Mouse (Mus musculus) embryonic facial prominence, embryonic 13.5 days (tissue): ENCODE data around the gene Iffo1. TPM values are rescaled to one million over a fixed set of nuclear protein-coding genes. Genes with fewer than 3 reads are reported as not detected.
A peak's percentile ranks its signal among the peaks of the same experiment; 100 is the strongest.

ENCODE experiments used
- ATAC-seq: fragments of 200-750 bp; cut with Nextera tagmentation; 2 replicates; pipeline ENCODE4 v1.8.0; 2017; ENCODE audit warnings: low read depth; ENCODE audit not compliant: insufficient number of reproducible peaks, insufficient read depth, low FRiP score, low TSS enrichment
- H3K27ac ChIP-seq: fragments of 300-500 bp; sonication (generic); 2 replicates; pipeline ENCODE4 v1.5.1; 2015; ENCODE audit warnings: moderate library complexity, mild to moderate bottlenecking, inconsistent platforms
- H3K27me3 ChIP-seq: fragments of 300-500 bp; sonication (generic); 2 replicates; pipeline ENCODE4 v1.6.1; 2015; ENCODE audit warnings: mild to moderate bottlenecking, inconsistent platforms
- H3K36me3 ChIP-seq: fragments of 300-500 bp; sonication (generic); 2 replicates; pipeline ENCODE4 v1.6.1; 2015; ENCODE audit warnings: mild to moderate bottlenecking, inconsistent platforms
- H3K4me1 ChIP-seq: fragments of 300-500 bp; sonication (generic); 2 replicates; pipeline ENCODE4 v1.6.1; 2015; ENCODE audit warnings: inconsistent platforms
- H3K4me2 ChIP-seq: fragments of 300-500 bp; sonication (generic); 2 replicates; pipeline ENCODE4 v1.6.1; 2015; ENCODE audit warnings: moderate library complexity, mild to moderate bottlenecking, inconsistent platforms
- H3K4me3 ChIP-seq: fragments of 300-500 bp; sonication (generic); 2 replicates; pipeline ENCODE4 v1.5.1; 2015; ENCODE audit warnings: mild to moderate bottlenecking, inconsistent platforms
- H3K9ac ChIP-seq: fragments of 300-500 bp; sonication (generic); 2 replicates; pipeline ENCODE4 v1.6.1; 2015; ENCODE audit warnings: mild to moderate bottlenecking, inconsistent platforms
- H3K9me3 ChIP-seq: fragments of 300-500 bp; sonication (generic); 2 replicates; pipeline ENCODE4 v1.6.1; 2016; ENCODE audit warnings: inconsistent platforms
- WGBS: fragments of 180-500 bp; shearing (Covaris S2); methylation state at CpG from one replicate; pipeline ENCODE4 v1.1.7; 2015; ENCODE audit warnings: mixed read lengths; 5-methylcytosine and 5-hydroxymethylcytosine counted together
- polyA plus RNA-seq: library from polyadenylated mRNA; unstranded; fragments of >200 nt; fragmentation: Nextera tagmentation; extraction: Ambion mirVana; gene quantifications from 2 replicates; pipeline ENCODE4 v1.2.1, GENCODE M21; 2015

Iffo1 gene
- polyA plus RNA-seq = 15.5 and 17.6 TPM in 2 replicates

- Histone ChIP-seq H3K9ac (peak within 1 kb of the TSS; percentile 88), H3K4me1 (peaks cover 35% of the 10 kb centered on the region), H3K36me3 (peaks cover 49% of the 10 kb centered on the region), H3K9me3 (no peaks in the 10 kb centered on the region), H3K4me2 (peak within 1 kb of the TSS; percentile 93), H3K27ac (peak within 1 kb of the TSS; percentile 87), H3K4me3 (peak within 1 kb of the TSS; percentile 73), H3K27me3 (no peaks in the 10 kb centered on the region)
- WGBS = under 1% methylated on average over 16 of the region's 16 CpGs
- peak; percentile 85 for ATAC-seq
Observed at GRCm38 (mm10) chr6:125145001-125145400, at the start of gene Iffo1. Gene Iffo1 (plus strand): TSS chr6:125145241.

GRCm38 (mm10) chr6:125095391-125096278 is 49.4 kb upstream of the Iffo1 start, which contains the start of gene Chd4:
Gene Chd4 (plus strand): TSS chr6:125095981.
- peaks cover 27% of the 10 kb centered on the region for H3K36me3 ChIP-seq
- WGBS = 3% methylated on average over 29 of the region's 45 CpGs
- peak within 1 kb of the TSS; percentile 94 for H3K27ac ChIP-seq
- H3K4me1 ChIP-seq = peaks cover 32% of the 10 kb centered on the region
- no peaks in the 10 kb centered on the region for H3K27me3 ChIP-seq
- peak within 1 kb of the TSS; percentile 96 for H3K4me3 ChIP-seq
- H3K4me2 ChIP-seq = peak within 1 kb of the TSS; percentile 93
- no peaks in the 10 kb centered on the region for H3K9me3 ChIP-seq
- peak; percentile 74 for ATAC-seq
- peak within 1 kb of the TSS; percentile 93 for H3K9ac ChIP-seq

GRCm38 (mm10) chr6:125096279-125096596 is 48.8 kb upstream of the Iffo1 start:
- Histone ChIP-seq H3K36me3 (peaks cover 33% of the 10 kb centered on the region), H3K27ac (peak overlapping the region; percentile 94), H3K9me3 (no peaks in the 10 kb centered on the region), H3K4me2 (peak overlapping the region; percentile 93), H3K9ac (peak overlapping the region; percentile 93), H3K4me3 (peak overlapping the region; percentile 96), H3K27me3 (no peaks in the 10 kb centered on the region), H3K4me1 (peaks cover 31% of the 10 kb centered on the region)
- 0 out of 2 replicates have a peak, but pooled peaks have one; percentile 1 for ATAC-seq
- WGBS = 1% methylated on average over 24 of the region's 32 CpGs

- Histone ChIP-seq H3K4me3 (peak overlapping the region; percentile 96), H3K27me3 (no peaks in the 10 kb centered on the region), H3K27ac (peak overlapping the region; percentile 94), H3K4me2 (peak overlapping the region; percentile 93), H3K9ac (peak overlapping the region; percentile 93), H3K36me3 (peaks cover 38% of the 10 kb centered on the region), H3K4me1 (peaks cover 31% of the 10 kb centered on the region), H3K9me3 (no peaks in the 10 kb centered on the region)
- ATAC-seq = peak; percentile 17
- WGBS = under 1% methylated on average over 42 of the region's 44 CpGs
Observed at GRCm38 (mm10) chr6:125096597-125097345, 48.3 kb upstream of the Iffo1 start.

GRCm38 (mm10) chr6:125097346-125097689 is 47.7 kb upstream of the Iffo1 start:
- no peaks in the 10 kb centered on the region for H3K27me3 ChIP-seq
- H3K4me1 ChIP-seq = peaks cover 31% of the 10 kb centered on the region
- no peaks in the 10 kb centered on the region for H3K9me3 ChIP-seq
- peak overlapping the region; percentile 96 for H3K4me3 ChIP-seq
- peaks cover 43% of the 10 kb centered on the region for H3K36me3 ChIP-seq
- H3K9ac ChIP-seq = peak overlapping the region; percentile 93
- H3K27ac ChIP-seq = peak overlapping the region; percentile 94
- 1% methylated on average over 12 of the region's 12 CpGs for WGBS
- peak overlapping the region; percentile 93 for H3K4me2 ChIP-seq
- no peak for ATAC-seq

- WGBS = 57% methylated on average over 8 of the region's 8 CpGs
- H3K27ac ChIP-seq = no peak overlapping the region
- H3K36me3 ChIP-seq = peaks cover 50% of the 10 kb centered on the region
Observed at GRCm38 (mm10) chr6:125097951-125098350, 47.1 kb upstream of the Iffo1 start.

GRCm38 (mm10) chr6:125098513-125098912 is 46.5 kb upstream of the Iffo1 start:
- no peak for ATAC-seq
- H3K4me1 ChIP-seq = peaks cover 31% of the 10 kb centered on the region
- 51% methylated on average over 3 of the region's 3 CpGs for WGBS
- peaks cover 54% of the 10 kb centered on the region for H3K36me3 ChIP-seq
- H3K9me3 ChIP-seq = no peaks in the 10 kb centered on the region
- peak overlapping the region; percentile 96 for H3K4me3 ChIP-seq
- H3K27ac ChIP-seq = peak overlapping the region; percentile 55; the same call in 1 of the 2 replicates
- peak overlapping the region; percentile 93 for H3K4me2 ChIP-seq
- H3K9ac ChIP-seq = peak overlapping the region; percentile 93
- H3K27me3 ChIP-seq = no peaks in the 10 kb centered on the region

More at GRCm38 (mm10) chr6:125097951-125098350, 47.1 kb upstream of the Iffo1 start:
- Histone ChIP-seq H3K4me3 (peak overlapping the region; percentile 96), H3K4me1 (peaks cover 31% of the 10 kb centered on the region), H3K27me3 (no peaks in the 10 kb centered on the region), H3K9ac (peak overlapping the region; percentile 93), H3K4me2 (peak overlapping the region; percentile 93), H3K9me3 (no peaks in the 10 kb centered on the region)
- ATAC-seq = no peak

- 49% methylated on average over 5 of the region's 5 CpGs for WGBS
- ATAC-seq = no peak
- Histone ChIP-seq H3K4me1 (peaks cover 31% of the 10 kb centered on the region), H3K9me3 (no peaks in the 10 kb centered on the region), H3K27me3 (no peaks in the 10 kb centered on the region), H3K4me3 (peak overlapping the region; percentile 96), H3K36me3 (peaks cover 64% of the 10 kb centered on the region), H3K9ac (peak overlapping the region; percentile 93), H3K27ac (peak overlapping the region; percentile 49; the same call in 1 of the 2 replicates), H3K4me2 (peak overlapping the region; percentile 93)
Observed at GRCm38 (mm10) chr6:125099421-125099971, 45.5 kb upstream of the Iffo1 start.

- H3K27me3 ChIP-seq = no peaks in the 10 kb centered on the region
- H3K36me3 ChIP-seq = peaks cover 83% of the 10 kb centered on the region
- H3K4me2 ChIP-seq = no peak overlapping the region
- H3K4me3 ChIP-seq = no peak overlapping the region
- WGBS = 81% methylated on average over 9 of the region's 9 CpGs
- H3K27ac ChIP-seq = no peak overlapping the region
- no peak for ATAC-seq
- no peak overlapping the region for H3K9ac ChIP-seq
- peaks cover 31% of the 10 kb centered on the region for H3K4me1 ChIP-seq
- no peaks in the 10 kb centered on the region for H3K9me3 ChIP-seq
Observed at GRCm38 (mm10) chr6:125101444-125101843, 43.6 kb upstream of the Iffo1 start.

- WGBS = 96% methylated on average over 4 of the region's 4 CpGs
- Histone ChIP-seq H3K9me3 (no peaks in the 10 kb centered on the region), H3K36me3 (peaks cover 99% of the 10 kb centered on the region), H3K27me3 (no peaks in the 10 kb centered on the region), H3K27ac (no peak overlapping the region), H3K4me2 (no peak overlapping the region), H3K9ac (no peak overlapping the region), H3K4me1 (peaks cover 13% of the 10 kb centered on the region), H3K4me3 (no peak overlapping the region)
- ATAC-seq = no peak
Observed at GRCm38 (mm10) chr6:125104223-125104622, 40.8 kb upstream of the Iffo1 start.

GRCm38 (mm10) chr6:125107705-125108104 is 37.3 kb upstream of the Iffo1 start:
- no peak for ATAC-seq

More at GRCm38 (mm10) chr6:125107705-125108104, 37.3 kb upstream of the Iffo1 start:
- 91% methylated on average over 2 of the region's 2 CpGs for WGBS
- Histone ChIP-seq H3K36me3 (peaks cover 99% of the 10 kb centered on the region), H3K4me3 (no peak overlapping the region), H3K4me2 (no peak overlapping the region), H3K4me1 (no peaks in the 10 kb centered on the region), H3K27ac (no peak overlapping the region), H3K9ac (no peak overlapping the region), H3K27me3 (no peaks in the 10 kb centered on the region), H3K9me3 (no peaks in the 10 kb centered on the region)
